Mouse (Mus musculus): ENCODE results near the gene 9630041A04Rik. TPM values are rescaled to one million over a fixed set of nuclear protein-coding genes. Genes with fewer than 3 reads are reported as not detected.

Gene 9630041A04Rik
- total and polyA plus RNA-seq, 3 experiments: not detected

GRCm38 (mm10) chr9:101911176-101911866 is 49.7 kb downstream of the 9630041A04Rik start:
- no peak overlapping the region for H3K4me3 ChIP-seq (replicated peaks in 1 of 3; ENCODE audit: low read depth in 2 of 3, low read length in 2 of 3, poor library complexity in 1 of 3)
- in situ Hi-C loops (cut with MboI; ENCODE audit: low pct_ligation_motif_present, low pct_unique_long_range_greater_than_20kb, low sequenced_read_pairs) (no loop called here), dilution Hi-C loops (cut with MboI; ENCODE audit: extremely low pct_ligation_motif_present, extremely low pct_unique_long_range_greater_than_20kb, low sequenced_read_pairs) (no loop called here)
- no peaks in the 10 kb centered on the region for H3K4me1 ChIP-seq (ENCODE audit: control insufficient read depth in 1 of 2, insufficient read depth in 2 of 2)
- peaks cover 83% of the 10 kb centered on the region for H3K9me3 ChIP-seq (replicated peaks; ENCODE audit: low read length)
- no peak overlapping the region for H3K27ac ChIP-seq (ENCODE audit: insufficient read depth, low read depth)
- no peaks in the 10 kb centered on the region for H3K79me2 ChIP-seq (replicated peaks; ENCODE audit: control insufficient read depth, extremely low read depth, insufficient read depth, poor library complexity, severe bottlenecking)
- TF ChIP-seq E2F4 (IDR thresholded peaks at IDR 0.05; ENCODE audit: insufficient replicate concordance, low read depth, low read length) (no peak), MAZ (IDR thresholded peaks at IDR 0.05; ENCODE audit: low read depth, low read length) (no peak)
- no peak overlapping the region for H3K4me2 ChIP-seq (ENCODE audit: insufficient read depth, low read depth, poor library complexity, severe bottlenecking)
- no peak overlapping the region for H3K9ac ChIP-seq (ENCODE audit: insufficient read depth, low read depth)
- DNase-seq (ENCODE audit: extremely low read depth): no peak
- no peaks in the 10 kb centered on the region for H3K36me3 ChIP-seq (replicated peaks in 1 of 2; ENCODE audit: control insufficient read depth in 1 of 2, insufficient read depth in 1 of 2, low read length in 1 of 2)
- H3K27me3 ChIP-seq (replicated peaks): no peaks in the 10 kb centered on the region

GRCm38 (mm10) chr9:101915082-101915481 is 53.4 kb downstream of the 9630041A04Rik start:
- dilution Hi-C loops (cut with MboI; ENCODE audit: extremely low pct_ligation_motif_present, extremely low pct_unique_long_range_greater_than_20kb, low sequenced_read_pairs): no loop called here
- in situ Hi-C loops (cut with MboI; ENCODE audit: low pct_ligation_motif_present, low pct_unique_long_range_greater_than_20kb, low sequenced_read_pairs): no loop called here
- Histone ChIP-seq H3K27me3 (replicated peaks) (no peaks in the 10 kb centered on the region), H3K79me2 (replicated peaks; ENCODE audit: control insufficient read depth, extremely low read depth, insufficient read depth, poor library complexity, severe bottlenecking) (no peaks in the 10 kb centered on the region), H3K4me2 (ENCODE audit: insufficient read depth, low read depth, poor library complexity, severe bottlenecking) (no peak overlapping the region), H3K9me3 (replicated peaks; ENCODE audit: low read length) (peaks cover 81% of the 10 kb centered on the region), H3K36me3 (replicated peaks in 1 of 2; ENCODE audit: control insufficient read depth in 1 of 2, insufficient read depth in 1 of 2, low read length in 1 of 2) (no peaks in the 10 kb centered on the region), H3K4me3 (replicated peaks in 1 of 3; ENCODE audit: low read depth in 2 of 3, low read length in 2 of 3, poor library complexity in 1 of 3) (no peak overlapping the region), H3K27ac (ENCODE audit: insufficient read depth, low read depth) (no peak overlapping the region), H3K9ac (ENCODE audit: insufficient read depth, low read depth) (no peak overlapping the region), H3K4me1 (ENCODE audit: control insufficient read depth in 1 of 2, insufficient read depth in 2 of 2) (no peaks in the 10 kb centered on the region)
- no peak for DNase-seq (ENCODE audit: extremely low read depth)
- TF ChIP-seq NRF1 (IDR thresholded peaks at IDR 0.05; ENCODE audit: low read depth, low read length) (no peak), TBP (conservative IDR thresholded peaks at IDR 0.05; ENCODE audit: low read depth, low read length) (no peak), SIN3A (IDR thresholded peaks at IDR 0.05; ENCODE audit: low read length) (no peak), HCFC1 (IDR thresholded peaks at IDR 0.05; ENCODE audit: low read depth, low read length) (no peak), CHD2 (IDR thresholded peaks at IDR 0.05; ENCODE audit: low read length) (no peak)

- Histone ChIP-seq H3K27me3 (replicated peaks) (no peaks in the 10 kb centered on the region), H3K9me3 (replicated peaks; ENCODE audit: low read length) (peaks cover 90% of the 10 kb centered on the region), H3K4me2 (ENCODE audit: insufficient read depth, low read depth, poor library complexity, severe bottlenecking) (no peak overlapping the region), H3K36me3 (replicated peaks in 1 of 2; ENCODE audit: control insufficient read depth in 1 of 2, insufficient read depth in 1 of 2, low read length in 1 of 2) (no peaks in the 10 kb centered on the region), H3K9ac (ENCODE audit: insufficient read depth, low read depth) (no peak overlapping the region), H3K79me2 (replicated peaks; ENCODE audit: control insufficient read depth, extremely low read depth, insufficient read depth, poor library complexity, severe bottlenecking) (no peaks in the 10 kb centered on the region), H3K4me1 (ENCODE audit: control insufficient read depth in 1 of 2, insufficient read depth in 2 of 2) (no peaks in the 10 kb centered on the region), H3K4me3 (replicated peaks in 1 of 3; ENCODE audit: low read depth in 2 of 3, low read length in 2 of 3, poor library complexity in 1 of 3) (no peak overlapping the region), H3K27ac (ENCODE audit: insufficient read depth, low read depth) (no peak overlapping the region)
- no peak for DNase-seq (ENCODE audit: extremely low read depth)
- dilution Hi-C loops (cut with MboI; ENCODE audit: extremely low pct_ligation_motif_present, extremely low pct_unique_long_range_greater_than_20kb, low sequenced_read_pairs) (no loop called here), in situ Hi-C loops (cut with MboI; ENCODE audit: low pct_ligation_motif_present, low pct_unique_long_range_greater_than_20kb, low sequenced_read_pairs) (no loop called here)
- no peak for TF ChIP-seq POLR2AphosphoS2 (IDR thresholded peaks at IDR 0.05; ENCODE audit: low read depth, low read length)
These were observed 57.1 kb downstream of the 9630041A04Rik start for GRCm38 (mm10) chr9:101918771-101919170.
